Mouse (Mus musculus) liver, embryonic 15.5 days (tissue): ENCODE results near the gene Cntnap2. TPM values are rescaled to one million over a fixed set of nuclear protein-coding genes. Genes with fewer than 3 reads are reported as not detected.

Experiments used
- ATAC-seq: fragments of 200-750 bp; cut with Nextera tagmentation; 2 replicates; pipeline ENCODE4 v1.8.0; 2017; ENCODE audit warnings: moderate number of reproducible peaks, mild to moderate bottlenecking, moderate library complexity; ENCODE audit not compliant: insufficient read depth
- H3K27ac ChIP-seq: fragments of 300-500 bp; sonication (generic); replicated peaks from 2 replicates; pipeline ENCODE4 v1.5.1; 2015; ENCODE audit warnings: mild to moderate bottlenecking, inconsistent platforms
- H3K27me3 ChIP-seq: fragments of 300-500 bp; sonication (generic); 2 replicates; pipeline ENCODE4 v1.6.1; 2015; ENCODE audit warnings: mild to moderate bottlenecking, inconsistent platforms
- H3K36me3 ChIP-seq: fragments of 300-500 bp; sonication (generic); replicated peaks from 2 replicates; pipeline ENCODE4 v1.6.1; 2015; ENCODE audit warnings: moderate library complexity, mild to moderate bottlenecking, inconsistent platforms
- H3K4me1 ChIP-seq: fragments of 300-500 bp; sonication (generic); replicated peaks from 2 replicates; pipeline ENCODE4 v1.6.1; 2015; ENCODE audit warnings: inconsistent platforms
- H3K4me2 ChIP-seq: fragments of 300-500 bp; sonication (generic); 2 replicates; pipeline ENCODE4 v1.6.1; 2015; ENCODE audit warnings: moderate library complexity, mild to moderate bottlenecking, inconsistent platforms
- H3K4me3 ChIP-seq: fragments of 300-500 bp; sonication (generic); replicated peaks from 2 replicates; pipeline ENCODE4 v1.5.1; 2015; ENCODE audit warnings: mild to moderate bottlenecking, inconsistent platforms
- H3K9ac ChIP-seq: fragments of 300-500 bp; sonication (generic); 2 replicates; pipeline ENCODE4 v1.6.1; 2015; ENCODE audit warnings: moderate library complexity, mild to moderate bottlenecking, inconsistent platforms
- H3K9me3 ChIP-seq: fragments of 300-500 bp; sonication (generic); replicated peaks from 2 replicates; pipeline ENCODE4 v1.6.1; 2016; ENCODE audit warnings: inconsistent platforms
- WGBS: fragments of 180-500 bp; shearing (Covaris S2); methylation state at CpG from one replicate; pipeline ENCODE4 v1.1.7; 2015; ENCODE audit warnings: mixed read lengths; ENCODE audit not compliant: insufficient replicate concordance; 5-methylcytosine and 5-hydroxymethylcytosine counted together
- polyA plus RNA-seq: library from polyadenylated mRNA; unstranded; fragments of >200 nt; fragmentation: Nextera tagmentation; extraction: Ambion mirVana; gene quantifications from 2 replicates; pipeline ENCODE4 v1.2.1, GENCODE M21; 2015

The Cntnap2 gene
- polyA plus RNA-seq, 1 experiment from 2014 or later: 0.43 TPM

GRCm38 (mm10) chr6:46716576-46716975 is 1657.4 kb downstream of the Cntnap2 start:
- 38% methylated on average over 2 of the region's 2 CpGs for WGBS

GRCm38 (mm10) chr6:46733794-46734193 is 1674.6 kb downstream of the Cntnap2 start:
- Histone ChIP-seq H3K9ac (no peak overlapping the region), H3K4me2 (no peak overlapping the region), H3K4me3 (no peak overlapping the region), H3K27ac (no peak overlapping the region), H3K36me3 (no peaks in the 10 kb centered on the region), H3K9me3 (no peaks in the 10 kb centered on the region), H3K27me3 (no peaks in the 10 kb centered on the region), H3K4me1 (no peaks in the 10 kb centered on the region)
- ATAC-seq: no peak

More at GRCm38 (mm10) chr6:46716576-46716975, 1657.4 kb downstream of the Cntnap2 start:
- Histone ChIP-seq H3K9me3 (no peaks in the 10 kb centered on the region), H3K9ac (no peak overlapping the region), H3K4me1 (no peaks in the 10 kb centered on the region), H3K4me2 (no peak overlapping the region), H3K4me3 (no peak overlapping the region), H3K27me3 (no peaks in the 10 kb centered on the region), H3K27ac (no peak overlapping the region), H3K36me3 (no peaks in the 10 kb centered on the region)
- ATAC-seq: no peak

GRCm38 (mm10) chr6:46748448-46748847 is 1689.3 kb downstream of the Cntnap2 start:
- ATAC-seq: no peak
- H3K4me2 ChIP-seq: no peak overlapping the region
- no peaks in the 10 kb centered on the region for H3K4me1 ChIP-seq
- H3K9me3 ChIP-seq: no peaks in the 10 kb centered on the region
- H3K27me3 ChIP-seq: no peaks in the 10 kb centered on the region
- H3K36me3 ChIP-seq: no peaks in the 10 kb centered on the region
- no peak overlapping the region for H3K9ac ChIP-seq
- H3K4me3 ChIP-seq: no peak overlapping the region
- no peak overlapping the region for H3K27ac ChIP-seq

GRCm38 (mm10) chr6:46763481-46763880 is 1704.3 kb downstream of the Cntnap2 start:
- no peaks in the 10 kb centered on the region for H3K4me1 ChIP-seq
- H3K4me2 ChIP-seq: no peak overlapping the region
- H3K9me3 ChIP-seq: no peaks in the 10 kb centered on the region
- ATAC-seq: no peak
- no peak overlapping the region for H3K9ac ChIP-seq
- no peaks in the 10 kb centered on the region for H3K27me3 ChIP-seq
- no peak overlapping the region for H3K27ac ChIP-seq
- no peaks in the 10 kb centered on the region for H3K36me3 ChIP-seq
- no peak overlapping the region for H3K4me3 ChIP-seq
- 67% methylated on average over 3 of the region's 3 CpGs for WGBS

GRCm38 (mm10) chr6:46774529-46774928 is 1715.4 kb downstream of the Cntnap2 start:
- no peaks in the 10 kb centered on the region for H3K4me1 ChIP-seq
- H3K4me2 ChIP-seq: no peak overlapping the region
- H3K9ac ChIP-seq: no peak overlapping the region
- no peaks in the 10 kb centered on the region for H3K27me3 ChIP-seq
- H3K4me3 ChIP-seq: no peak overlapping the region
- H3K36me3 ChIP-seq: no peaks in the 10 kb centered on the region
- no peak for ATAC-seq
- no peaks in the 10 kb centered on the region for H3K9me3 ChIP-seq
- no peak overlapping the region for H3K27ac ChIP-seq

GRCm38 (mm10) chr6:46802264-46803110 is 1743.3 kb downstream of the Cntnap2 start:
- Histone ChIP-seq H3K27me3 (no peaks in the 10 kb centered on the region), H3K9me3 (no peaks in the 10 kb centered on the region), H3K4me2 (no peak overlapping the region), H3K27ac (no peak overlapping the region), H3K4me1 (no peaks in the 10 kb centered on the region), H3K4me3 (no peak overlapping the region), H3K9ac (no peak overlapping the region), H3K36me3 (no peaks in the 10 kb centered on the region)
- WGBS: 20% methylated on average over 4 of the region's 4 CpGs
- ATAC-seq: no peak

- no peak for ATAC-seq
- H3K9ac ChIP-seq: no peak overlapping the region
- WGBS: 46% methylated on average over 3 of the region's 3 CpGs
- H3K27me3 ChIP-seq: no peaks in the 10 kb centered on the region
- H3K4me3 ChIP-seq: no peak overlapping the region
- H3K36me3 ChIP-seq: no peaks in the 10 kb centered on the region
- no peak overlapping the region for H3K4me2 ChIP-seq
- no peaks in the 10 kb centered on the region for H3K9me3 ChIP-seq
- H3K4me1 ChIP-seq: no peaks in the 10 kb centered on the region
- no peak overlapping the region for H3K27ac ChIP-seq
Measured at GRCm38 (mm10) chr6:46856635-46857034, 1797.5 kb downstream of the Cntnap2 start.

GRCm38 (mm10) chr6:46861076-46861475 is 1801.9 kb downstream of the Cntnap2 start:
- Histone ChIP-seq H3K9me3 (no peaks in the 10 kb centered on the region), H3K4me2 (no peak overlapping the region), H3K27ac (no peak overlapping the region), H3K27me3 (no peaks in the 10 kb centered on the region), H3K9ac (no peak overlapping the region), H3K4me1 (no peaks in the 10 kb centered on the region), H3K4me3 (no peak overlapping the region), H3K36me3 (no peaks in the 10 kb centered on the region)
- 21% methylated on average over 5 of the region's 5 CpGs for WGBS
- ATAC-seq: no peak

GRCm38 (mm10) chr6:46866317-46866716 is 1807.2 kb downstream of the Cntnap2 start:
- no peak for ATAC-seq
- Histone ChIP-seq H3K36me3 (no peaks in the 10 kb centered on the region), H3K4me1 (no peaks in the 10 kb centered on the region), H3K27ac (no peak overlapping the region), H3K4me2 (no peak overlapping the region), H3K4me3 (no peak overlapping the region), H3K27me3 (no peaks in the 10 kb centered on the region), H3K9ac (no peak overlapping the region), H3K9me3 (no peaks in the 10 kb centered on the region)

- H3K4me3 ChIP-seq: no peak overlapping the region
- H3K9me3 ChIP-seq: no peaks in the 10 kb centered on the region
- no peaks in the 10 kb centered on the region for H3K27me3 ChIP-seq
- ATAC-seq: no peak
- no peak overlapping the region for H3K4me2 ChIP-seq
- no peaks in the 10 kb centered on the region for H3K4me1 ChIP-seq
- H3K36me3 ChIP-seq: no peaks in the 10 kb centered on the region
- WGBS: 48% methylated on average over 2 of the region's 2 CpGs
- no peak overlapping the region for H3K9ac ChIP-seq
- H3K27ac ChIP-seq: no peak overlapping the region
Measured at GRCm38 (mm10) chr6:46886230-46886629, 1827.1 kb downstream of the Cntnap2 start.

- no peak overlapping the region for H3K9ac ChIP-seq
- no peaks in the 10 kb centered on the region for H3K27me3 ChIP-seq
- 44% methylated on average over 2 of the region's 2 CpGs for WGBS
- H3K36me3 ChIP-seq: no peaks in the 10 kb centered on the region
- no peak overlapping the region for H3K4me2 ChIP-seq
- no peaks in the 10 kb centered on the region for H3K4me1 ChIP-seq
- no peak overlapping the region for H3K27ac ChIP-seq
- ATAC-seq: no peak
- no peak overlapping the region for H3K4me3 ChIP-seq
- H3K9me3 ChIP-seq: no peaks in the 10 kb centered on the region
Measured at GRCm38 (mm10) chr6:46909167-46909566, 1850.0 kb downstream of the Cntnap2 start.

- ATAC-seq: no peak
Measured at GRCm38 (mm10) chr6:46918701-46919274, 1859.6 kb downstream of the Cntnap2 start.

More at GRCm38 (mm10) chr6:46918701-46919274, 1859.6 kb downstream of the Cntnap2 start:
- Histone ChIP-seq H3K27me3 (no peaks in the 10 kb centered on the region), H3K9me3 (no peaks in the 10 kb centered on the region), H3K9ac (no peak overlapping the region), H3K4me2 (no peak overlapping the region), H3K4me1 (no peaks in the 10 kb centered on the region), H3K4me3 (no peak overlapping the region), H3K27ac (no peak overlapping the region), H3K36me3 (no peaks in the 10 kb centered on the region)
- WGBS: 49% methylated on average over 8 of the region's 8 CpGs
